Mouse (Mus musculus) olfactory bulb, adult 2 months (tissue): ENCODE data around the gene Ptprt.

ENCODE experiments used
- CTCF ChIP-seq: fragments of 200-500 bp; IDR thresholded peaks from 2 replicates; pipeline ENCODE4 v1.5.1; 2012; ENCODE audit warnings: low read depth, mild to moderate bottlenecking, low read length, moderate library complexity; ENCODE audit not compliant: insufficient read depth
- POLR2A ChIP-seq: fragments of 200-500 bp; IDR thresholded peaks from 2 replicates; pipeline ENCODE4 v1.6.1; 2012; ENCODE audit warnings: mild to moderate bottlenecking, low read depth, low read length, moderate library complexity; ENCODE audit not compliant: insufficient read depth

DNA sequence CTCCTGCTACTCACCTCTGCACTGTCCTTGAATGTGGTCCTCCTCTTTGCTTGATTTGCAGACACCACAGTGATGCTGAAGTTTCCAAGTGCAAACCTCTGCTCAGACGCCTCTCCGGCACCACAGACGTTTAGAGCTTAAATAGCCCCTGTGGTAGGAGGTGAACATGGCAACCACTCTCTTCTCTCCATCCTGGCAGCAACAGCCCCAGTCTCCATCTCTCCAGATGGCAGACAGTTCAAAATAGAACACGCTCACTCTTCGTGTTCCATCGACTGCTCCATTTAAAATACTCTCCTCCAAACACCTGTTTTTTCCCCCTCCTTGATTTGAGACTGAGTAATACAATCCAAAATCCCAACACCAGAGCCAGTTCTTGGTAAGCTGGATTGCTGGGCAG lies 861.0 kb downstream of the Ptprt start:
- no peak for TF ChIP-seq CTCF
- TF ChIP-seq POLR2A: no peak
